Mouse (Mus musculus): ENCODE data around the gene Gipc3. TPM values are rescaled to one million over a fixed set of nuclear protein-coding genes. Genes with fewer than 3 reads are reported as not detected.

Gipc3 gene
- polyA plus RNA-seq, 1 experiment from 2014 or later: 0.09 TPM

DNA sequence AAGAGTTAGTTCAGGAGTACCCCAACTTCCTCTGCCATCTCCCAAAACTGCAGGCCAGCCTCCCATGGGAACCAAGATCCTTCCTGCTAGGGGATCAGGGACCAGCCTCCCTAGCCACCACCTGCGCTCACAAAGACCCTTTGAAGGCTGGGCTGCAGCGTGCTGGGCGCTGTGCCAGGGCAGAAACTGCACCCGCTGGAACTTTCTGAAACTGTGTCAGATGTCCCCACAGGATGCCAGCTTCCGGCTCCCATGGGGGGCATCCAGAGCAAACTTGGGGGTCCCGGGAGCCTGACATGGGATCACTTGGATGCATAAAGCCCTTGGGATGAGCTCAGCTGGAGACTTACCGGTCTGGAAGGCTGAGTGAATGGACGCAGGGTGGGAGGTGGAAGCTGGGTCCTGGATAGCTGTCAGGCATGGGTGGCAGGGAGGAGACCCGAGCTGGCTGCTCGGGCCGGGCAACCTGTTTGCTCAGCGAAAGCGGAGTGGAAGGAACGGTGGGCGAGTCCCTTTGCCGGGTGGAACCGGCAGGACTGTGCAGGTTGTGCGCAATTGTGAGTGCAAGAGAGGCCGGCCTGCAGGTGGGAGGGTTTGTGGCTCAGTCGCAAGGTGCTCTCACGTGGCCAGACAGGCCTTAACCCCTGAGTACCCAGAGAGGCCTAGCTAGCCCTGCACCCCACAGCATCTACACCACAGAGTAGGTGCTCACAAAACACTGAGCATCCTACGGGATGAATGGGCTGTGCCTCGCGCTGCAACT, 52.2 kb downstream of the Gipc3 start:
- H3K36me3 ChIP-seq (ENCODE audit: insufficient read depth, low read length): no peaks in the 10 kb centered on the region
- H3K9ac ChIP-seq (replicated peaks; ENCODE audit: low read length): peak overlapping the region; percentile 22
- 14% methylated on average over 24 of the region's 24 CpGs for WGBS
- H3K4me2 ChIP-seq (replicated peaks; ENCODE audit: low read depth, low read length): peak overlapping the region; percentile 44
- H3K4me3 ChIP-seq (ENCODE audit: low read length): peak overlapping the region; percentile 35
- ATAC-seq (ENCODE audit: low FRiP score, low TSS enrichment): no peak
- no peaks in the 10 kb centered on the region for H3K9me3 ChIP-seq (ENCODE audit: low read length)
- H3K4me1 ChIP-seq (ENCODE audit: insufficient read depth, low read length): peaks cover 46% of the 10 kb centered on the region
- H3K27ac ChIP-seq (ENCODE audit: low read length): peak overlapping the region; percentile 71
- peaks cover 20% of the 10 kb centered on the region; the same call in 1 of the 2 replicates for H3K27me3 ChIP-seq (ENCODE audit: insufficient read depth, low read length)

DNA sequence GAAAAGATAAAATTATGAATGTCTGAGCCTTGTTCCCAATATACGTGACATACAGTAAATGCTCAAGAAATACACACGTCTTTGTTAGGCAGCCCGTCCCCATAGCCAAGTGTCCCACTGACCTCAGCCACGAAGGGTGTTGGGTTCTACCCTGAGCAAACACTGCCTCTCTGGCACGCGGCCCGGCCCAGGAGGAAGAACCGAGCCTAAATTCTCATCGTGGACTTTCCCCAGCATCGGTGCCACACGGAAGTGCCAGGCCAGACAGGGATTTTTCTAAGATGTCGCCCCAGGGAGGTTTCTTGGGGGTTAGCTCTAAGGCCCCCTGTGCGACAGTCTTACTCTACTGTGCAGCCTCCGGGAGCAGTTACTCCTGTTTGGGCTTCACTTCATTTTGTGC, 53.3 kb downstream of the Gipc3 start:
- Histone ChIP-seq H3K4me3 (ENCODE audit: low read length) (no peak overlapping the region), H3K27me3 (ENCODE audit: insufficient read depth, low read length) (peaks cover 26% of the 10 kb centered on the region), H3K4me1 (ENCODE audit: insufficient read depth, low read length) (peaks cover 41% of the 10 kb centered on the region), H3K36me3 (ENCODE audit: insufficient read depth, low read length) (no peaks in the 10 kb centered on the region), H3K9me3 (ENCODE audit: low read length) (no peaks in the 10 kb centered on the region), H3K27ac (ENCODE audit: low read length) (no peak overlapping the region), H3K4me2 (replicated peaks; ENCODE audit: low read depth, low read length) (peak overlapping the region; percentile 44), H3K9ac (replicated peaks; ENCODE audit: low read length) (peak overlapping the region; percentile 34; the same call in 1 of the 2 replicates)
- WGBS: 52% methylated on average over 14 of the region's 14 CpGs
- ATAC-seq (ENCODE audit: low FRiP score, low TSS enrichment): no peak

DNA sequence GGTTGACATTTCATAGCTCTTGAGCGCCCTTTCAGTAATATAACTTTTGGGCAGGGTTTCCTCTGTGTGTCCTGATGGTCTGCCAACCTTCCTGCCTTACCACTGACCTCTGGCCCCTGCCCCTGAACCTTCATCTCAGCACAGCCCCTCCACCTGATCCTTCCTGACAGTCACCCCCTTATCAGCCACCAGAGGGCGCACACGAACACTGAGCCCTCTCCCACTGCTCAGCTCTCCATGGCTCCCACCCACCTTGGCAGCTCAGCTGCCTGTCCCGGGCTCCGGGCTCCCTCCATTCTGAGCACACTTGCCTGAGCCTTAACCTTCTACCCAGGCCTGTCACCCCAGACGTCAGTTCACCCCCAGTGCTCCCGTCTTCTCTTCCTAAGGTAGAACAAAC, 53.8 kb downstream of the Gipc3 start:
- no peaks in the 10 kb centered on the region for H3K9me3 ChIP-seq (ENCODE audit: low read length)
- WGBS: 2% methylated on average over 7 of the region's 7 CpGs
- no peak for ATAC-seq (ENCODE audit: low FRiP score, low TSS enrichment)
- peaks cover 39% of the 10 kb centered on the region for H3K4me1 ChIP-seq (ENCODE audit: insufficient read depth, low read length)
- no peak overlapping the region for H3K27ac ChIP-seq (ENCODE audit: low read length)
- no peaks in the 10 kb centered on the region for H3K36me3 ChIP-seq (ENCODE audit: insufficient read depth, low read length)
- H3K4me2 ChIP-seq (replicated peaks; ENCODE audit: low read depth, low read length): peak overlapping the region; percentile 44
- H3K9ac ChIP-seq (replicated peaks; ENCODE audit: low read length): peak overlapping the region; percentile 34; the same call in 1 of the 2 replicates
- no peak overlapping the region for H3K4me3 ChIP-seq (ENCODE audit: low read length)
- peaks cover 31% of the 10 kb centered on the region for H3K27me3 ChIP-seq (ENCODE audit: insufficient read depth, low read length)

DNA sequence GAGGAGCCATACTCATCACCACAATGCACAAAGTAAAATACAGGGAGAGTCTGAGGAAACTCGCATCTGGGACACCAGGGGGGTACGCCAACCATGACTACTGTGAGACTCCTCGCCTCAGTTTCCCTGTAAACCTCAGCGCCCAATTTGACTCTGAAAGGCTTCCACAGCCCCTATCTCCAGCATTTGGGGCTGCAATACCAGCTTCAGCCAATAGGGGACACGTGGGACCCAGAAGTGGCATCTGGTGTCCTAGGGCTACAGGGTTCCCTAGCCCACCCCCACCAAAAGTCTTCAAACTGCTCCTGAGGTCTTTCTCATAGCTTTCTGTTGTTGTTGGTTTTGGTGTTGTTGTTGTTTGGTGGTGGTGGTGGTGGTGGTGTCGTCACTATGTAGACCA, 54.5 kb downstream of the Gipc3 start:
- ATAC-seq (ENCODE audit: low FRiP score, low TSS enrichment): no peak
- 31% methylated on average over 6 of the region's 6 CpGs for WGBS
- peaks cover 37% of the 10 kb centered on the region for H3K4me1 ChIP-seq (ENCODE audit: insufficient read depth, low read length)
- H3K27me3 ChIP-seq (ENCODE audit: insufficient read depth, low read length): peaks cover 37% of the 10 kb centered on the region
- H3K4me3 ChIP-seq (ENCODE audit: low read length): no peak overlapping the region
- H3K4me2 ChIP-seq (replicated peaks; ENCODE audit: low read depth, low read length): no peak overlapping the region; the same call in 1 of the 2 replicates
- no peaks in the 10 kb centered on the region for H3K36me3 ChIP-seq (ENCODE audit: insufficient read depth, low read length)
- no peaks in the 10 kb centered on the region for H3K9me3 ChIP-seq (ENCODE audit: low read length)
- no peak overlapping the region for H3K9ac ChIP-seq (replicated peaks; ENCODE audit: low read length)
- no peak overlapping the region for H3K27ac ChIP-seq (ENCODE audit: low read length)

DNA sequence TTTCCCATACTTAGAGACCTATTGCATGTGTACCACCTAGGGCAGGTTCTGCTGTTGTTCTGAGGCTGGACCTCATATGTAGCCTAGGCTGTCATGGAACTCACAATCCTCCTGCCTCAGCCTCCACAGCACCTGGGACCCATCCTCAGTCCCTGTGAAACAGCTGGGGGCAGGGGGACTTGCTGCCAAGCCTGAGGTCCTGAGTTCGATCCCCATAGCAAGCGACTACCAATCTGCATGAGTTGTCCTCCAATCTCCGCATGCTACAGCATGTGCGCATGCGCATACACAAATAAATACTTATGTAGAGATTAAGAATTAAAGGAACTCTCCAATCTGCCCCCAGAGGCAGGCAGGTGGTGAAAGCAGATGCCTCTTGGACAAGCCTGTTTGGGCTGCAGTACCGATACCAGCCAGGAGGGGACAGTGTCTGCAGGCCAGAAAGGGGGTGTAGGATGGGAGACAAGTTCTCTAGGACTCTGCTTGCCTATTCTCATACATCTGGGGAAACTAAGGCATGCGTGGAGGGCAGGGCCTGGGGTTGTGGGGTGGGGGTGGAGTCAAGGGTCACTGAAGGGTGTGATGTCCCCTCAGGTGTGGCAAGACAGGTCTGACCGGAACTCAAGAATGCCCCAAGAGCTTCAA, 55.4 kb downstream of the Gipc3 start:
- no peaks in the 10 kb centered on the region for H3K9me3 ChIP-seq (ENCODE audit: low read length)
- no peak overlapping the region; the same call in 1 of the 2 replicates for H3K4me2 ChIP-seq (replicated peaks; ENCODE audit: low read depth, low read length)
- no peak for ATAC-seq (ENCODE audit: low FRiP score, low TSS enrichment)
- no peak overlapping the region for H3K9ac ChIP-seq (replicated peaks; ENCODE audit: low read length)
- no peaks in the 10 kb centered on the region for H3K36me3 ChIP-seq (ENCODE audit: insufficient read depth, low read length)
- H3K27ac ChIP-seq (ENCODE audit: low read length): no peak overlapping the region
- no peak overlapping the region for H3K4me3 ChIP-seq (ENCODE audit: low read length)
- peaks cover 37% of the 10 kb centered on the region for H3K4me1 ChIP-seq (ENCODE audit: insufficient read depth, low read length)
- H3K27me3 ChIP-seq (ENCODE audit: insufficient read depth, low read length): peaks cover 45% of the 10 kb centered on the region
- 56% methylated on average over 8 of the region's 8 CpGs for WGBS

DNA sequence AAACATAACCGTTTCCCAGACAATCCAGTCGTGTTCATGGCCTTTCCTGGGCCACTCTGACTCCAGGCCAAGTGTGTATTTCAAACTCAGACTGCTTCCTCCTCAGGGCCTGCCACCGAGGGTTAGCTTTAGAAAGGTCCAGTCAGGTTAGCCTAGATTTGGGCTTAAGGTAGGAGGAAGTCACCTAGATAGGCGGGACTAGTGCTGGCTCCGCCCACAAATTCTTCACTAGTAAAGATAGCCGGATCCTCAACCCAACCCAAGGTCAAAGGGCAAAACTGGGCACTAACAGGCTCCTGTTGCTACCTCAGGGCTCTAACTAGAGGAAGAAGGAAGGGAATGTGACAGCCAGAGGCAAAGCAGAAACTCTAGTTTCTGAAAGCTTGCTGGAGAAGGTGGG, 56.5 kb downstream of the Gipc3 start:
- Histone ChIP-seq H3K4me2 (replicated peaks; ENCODE audit: low read depth, low read length) (peak overlapping the region; percentile 81), H3K9ac (replicated peaks; ENCODE audit: low read length) (no peak overlapping the region; the same call in 1 of the 2 replicates), H3K27ac (ENCODE audit: low read length) (peak overlapping the region; percentile 8; the same call in 1 of the 2 replicates), H3K4me1 (ENCODE audit: insufficient read depth, low read length) (peaks cover 34% of the 10 kb centered on the region), H3K27me3 (ENCODE audit: insufficient read depth, low read length) (peaks cover 44% of the 10 kb centered on the region), H3K4me3 (ENCODE audit: low read length) (no peak overlapping the region), H3K36me3 (ENCODE audit: insufficient read depth, low read length) (no peaks in the 10 kb centered on the region), H3K9me3 (ENCODE audit: low read length) (no peaks in the 10 kb centered on the region)
- ATAC-seq (ENCODE audit: low FRiP score, low TSS enrichment): no peak
- 34% methylated on average over 6 of the region's 6 CpGs for WGBS

DNA sequence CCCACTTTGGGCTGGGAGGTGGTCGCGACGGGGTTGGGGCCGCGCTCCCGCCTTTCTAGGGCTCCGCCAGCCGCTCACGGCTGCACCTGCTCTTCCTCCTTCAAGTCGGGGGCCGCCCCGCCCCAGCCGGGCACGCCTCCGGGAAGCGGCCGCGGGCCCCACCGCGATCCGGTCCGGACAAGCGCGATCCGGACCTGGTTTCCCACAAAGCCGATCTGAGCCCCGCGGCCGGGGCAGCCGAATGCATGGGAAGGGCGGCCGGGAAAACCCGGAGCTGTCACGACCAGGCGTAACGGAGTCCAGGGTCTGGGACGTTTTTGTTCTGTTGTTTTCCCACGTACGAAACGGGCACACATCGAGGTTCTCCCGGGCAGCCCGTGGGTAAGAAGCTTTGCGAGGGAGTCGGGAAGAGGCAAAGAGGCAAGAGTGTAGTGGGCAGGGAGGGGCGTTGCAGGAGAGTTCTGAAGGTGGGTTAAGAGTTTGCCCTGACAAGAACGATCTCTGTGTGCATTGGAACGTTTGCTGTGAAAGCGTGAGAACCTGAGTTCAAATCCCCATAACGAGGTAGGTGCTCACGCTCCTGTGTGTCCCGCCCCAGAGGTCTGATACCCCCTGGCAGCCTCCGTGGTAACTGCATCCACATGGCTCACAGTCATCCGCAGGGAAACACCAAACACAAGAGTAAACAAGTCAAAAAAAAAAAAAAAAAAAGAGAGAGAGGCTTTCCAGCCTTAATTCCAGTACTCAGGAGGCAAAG, 57.2 kb downstream of the Gipc3 start:
- WGBS: 3% methylated on average over 54 of the region's 54 CpGs
- Histone ChIP-seq H3K4me2 (replicated peaks; ENCODE audit: low read depth, low read length) (peak overlapping the region; percentile 81), H3K36me3 (ENCODE audit: insufficient read depth, low read length) (no peaks in the 10 kb centered on the region), H3K27me3 (ENCODE audit: insufficient read depth, low read length) (peaks cover 37% of the 10 kb centered on the region), H3K9me3 (ENCODE audit: low read length) (no peaks in the 10 kb centered on the region), H3K4me3 (ENCODE audit: low read length) (peak overlapping the region; percentile 61), H3K27ac (ENCODE audit: low read length) (peak overlapping the region; percentile 40; the same call in 1 of the 2 replicates), H3K9ac (replicated peaks; ENCODE audit: low read length) (peak overlapping the region; percentile 74), H3K4me1 (ENCODE audit: insufficient read depth, low read length) (peaks cover 34% of the 10 kb centered on the region)
- peak; percentile 64 for ATAC-seq (ENCODE audit: low FRiP score, low TSS enrichment)

Small RNA genes lying within 50 kb of the gene (microRNA-seq; reads per million reads assigned to microRNA genes)
- gene Mir6913: not detected

Other genes starting within 250 kb of the Gipc3 start
- 0.24 and 0.29 TPM in 2 replicates for gene Creb3l3, start 244.4 kb downstream of the Gipc3 start, polyA plus RNA-seq (2015; fragmentation: Nextera tagmentation; extraction: Ambion mirVana)
- 195 and 207 TPM in 2 replicates for gene Map2k2, start 237.4 kb downstream of the Gipc3 start, polyA plus RNA-seq (2015; fragmentation: Nextera tagmentation; extraction: Ambion mirVana)
- 24.4 and 25.2 TPM in 2 replicates for gene Zbtb7a, start 208.0 kb downstream of the Gipc3 start, polyA plus RNA-seq (2015; fragmentation: Nextera tagmentation; extraction: Ambion mirVana)
- gene Pias4, start 175.3 kb downstream of the Gipc3 start, polyA plus RNA-seq (2015; fragmentation: Nextera tagmentation; extraction: Ambion mirVana): 51.0 and 56.2 TPM in 2 replicates
- gene Eef2, start 166.6 kb downstream of the Gipc3 start, polyA plus RNA-seq (2015; fragmentation: Nextera tagmentation; extraction: Ambion mirVana): 663 and 672 TPM in 2 replicates
- gene Dapk3, start 160.3 kb downstream of the Gipc3 start, polyA plus RNA-seq (2015; fragmentation: Nextera tagmentation; extraction: Ambion mirVana): 38.4 and 39.3 TPM in 2 replicates
- not detected in 2 replicates for gene 4930442H23Rik, start 159.4 kb downstream of the Gipc3 start, polyA plus RNA-seq (2015; fragmentation: Nextera tagmentation; extraction: Ambion mirVana)
- gene Nmrk2, start 141.2 kb downstream of the Gipc3 start, polyA plus RNA-seq (2015; fragmentation: Nextera tagmentation; extraction: Ambion mirVana): not detected in 2 replicates
- 0.14 and 0.33 TPM in 2 replicates for gene Atcay, start 112.4 kb downstream of the Gipc3 start, polyA plus RNA-seq (2015; fragmentation: Nextera tagmentation; extraction: Ambion mirVana)
- gene Zfr2, start 110.1 kb downstream of the Gipc3 start, polyA plus RNA-seq (2015; fragmentation: Nextera tagmentation; extraction: Ambion mirVana): 7.1 and 7.8 TPM in 2 replicates
- gene Matk, start 90.3 kb downstream of the Gipc3 start, polyA plus RNA-seq (2015; fragmentation: Nextera tagmentation; extraction: Ambion mirVana): 8.2 and 8.9 TPM in 2 replicates
- gene Mrpl54, start 76.3 kb downstream of the Gipc3 start, polyA plus RNA-seq (2015; fragmentation: Nextera tagmentation; extraction: Ambion mirVana): 218 and 238 TPM in 2 replicates
- 88.6 and 88.7 TPM in 2 replicates for gene Apba3, start 76.3 kb downstream of the Gipc3 start, polyA plus RNA-seq (2015; fragmentation: Nextera tagmentation; extraction: Ambion mirVana)
- 21.9 and 22.6 TPM in 2 replicates for gene Tjp3, start 51.7 kb downstream of the Gipc3 start, polyA plus RNA-seq (2015; fragmentation: Nextera tagmentation; extraction: Ambion mirVana)
- 62.9 and 63.9 TPM in 2 replicates for gene Pip5k1c, start 50.3 kb downstream of the Gipc3 start, polyA plus RNA-seq (2015; fragmentation: Nextera tagmentation; extraction: Ambion mirVana)
- 42.3 and 43.2 TPM in 2 replicates for gene Cactin, start 22.2 kb downstream of the Gipc3 start, polyA plus RNA-seq (2015; fragmentation: Nextera tagmentation; extraction: Ambion mirVana)
- gene Tbxa2r, start 14.5 kb downstream of the Gipc3 start, polyA plus RNA-seq (2015; fragmentation: Nextera tagmentation; extraction: Ambion mirVana): 19.7 and 20.2 TPM in 2 replicates
- 90.6 and 94.5 TPM in 2 replicates for gene Hmg20b, start 7.2 kb upstream of the Gipc3 start, polyA plus RNA-seq (2015; fragmentation: Nextera tagmentation; extraction: Ambion mirVana)
- gene Mfsd12, start 14.2 kb upstream of the Gipc3 start, polyA plus RNA-seq (2015; fragmentation: Nextera tagmentation; extraction: Ambion mirVana): 9.8 and 12.5 TPM in 2 replicates
- gene 4930404N11Rik, start 22.6 kb upstream of the Gipc3 start, polyA plus RNA-seq (2015; fragmentation: Nextera tagmentation; extraction: Ambion mirVana): 0.98 and 1.2 TPM in 2 replicates
- gene Fzr1, start 35.2 kb upstream of the Gipc3 start, polyA plus RNA-seq (2015; fragmentation: Nextera tagmentation; extraction: Ambion mirVana): 111 and 115 TPM in 2 replicates
- gene Dohh, start 41.2 kb upstream of the Gipc3 start, polyA plus RNA-seq (2015; fragmentation: Nextera tagmentation; extraction: Ambion mirVana): 87.6 and 104 TPM in 2 replicates
- 5.0 and 5.2 TPM in 2 replicates for gene Gm48551, start 41.2 kb upstream of the Gipc3 start, polyA plus RNA-seq (2015; fragmentation: Nextera tagmentation; extraction: Ambion mirVana)
- gene Gm48552, start 45.7 kb upstream of the Gipc3 start, polyA plus RNA-seq (2015; fragmentation: Nextera tagmentation; extraction: Ambion mirVana): 1.4 and 1.6 TPM in 2 replicates
- 42.7 and 44.1 TPM in 2 replicates for gene Smim24, start 49.8 kb upstream of the Gipc3 start, polyA plus RNA-seq (2015; fragmentation: Nextera tagmentation; extraction: Ambion mirVana)
- gene Nfic, start 112.4 kb upstream of the Gipc3 start, polyA plus RNA-seq (2015; fragmentation: Nextera tagmentation; extraction: Ambion mirVana): 87.8 and 92.0 TPM in 2 replicates
- 0.29 and 0.67 TPM in 2 replicates for gene Celf5, start 139.4 kb upstream of the Gipc3 start, polyA plus RNA-seq (2015; fragmentation: Nextera tagmentation; extraction: Ambion mirVana)
- 107 and 112 TPM in 2 replicates for gene Ncln, start 153.1 kb upstream of the Gipc3 start, polyA plus RNA-seq (2015; fragmentation: Nextera tagmentation; extraction: Ambion mirVana)
- gene S1pr4, start 156.9 kb upstream of the Gipc3 start, polyA plus RNA-seq (2015; fragmentation: Nextera tagmentation; extraction: Ambion mirVana): 1.5 and 1.7 TPM in 2 replicates
- 0.70 and 0.98 TPM in 2 replicates for gene Gna15, start 181.0 kb upstream of the Gipc3 start, polyA plus RNA-seq (2015; fragmentation: Nextera tagmentation; extraction: Ambion mirVana)
- 92.3 and 92.7 TPM in 2 replicates for gene Gna11, start 201.9 kb upstream of the Gipc3 start, polyA plus RNA-seq (2015; fragmentation: Nextera tagmentation; extraction: Ambion mirVana)
- 322 and 487 TPM in 2 replicates for gene Aes, start 216.2 kb upstream of the Gipc3 start, polyA plus RNA-seq (2015; fragmentation: Nextera tagmentation; extraction: Ambion mirVana)
- gene Tle2, start 231.3 kb upstream of the Gipc3 start, polyA plus RNA-seq (2015; fragmentation: Nextera tagmentation; extraction: Ambion mirVana): 41.0 and 52.0 TPM in 2 replicates

All from kidney, embryonic 16.5 days (tissue).